Mouse (Mus musculus): ENCODE measurements around the gene Coq9.

DNA sequence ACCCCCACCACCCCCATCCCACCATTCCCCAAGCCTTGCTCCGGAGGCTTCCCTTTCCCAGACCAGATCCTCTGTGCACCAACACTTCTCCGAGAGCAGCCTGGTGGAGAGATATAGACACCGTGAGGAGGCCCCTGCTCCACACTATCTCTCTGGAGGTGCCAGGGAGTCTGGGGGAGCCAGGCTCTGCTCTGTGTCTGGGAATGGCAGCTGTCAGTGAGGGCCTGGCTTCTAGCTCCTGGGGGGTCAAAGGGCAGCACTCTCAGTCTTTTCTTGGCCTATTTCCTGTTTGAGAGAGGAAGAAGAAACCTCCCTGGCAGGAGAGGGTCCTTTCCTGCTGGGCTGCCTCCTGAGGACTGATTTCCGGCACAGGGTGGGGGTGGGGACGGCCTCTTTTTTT is 62.9 kb downstream of the Coq9 start:
- TF ChIP-seq CTCF (IDR thresholded peaks at IDR 0.05; ENCODE audit: insufficient read depth, low read length) (no peak), POLR2A (IDR thresholded peaks at IDR 0.05; ENCODE audit: borderline replicate concordance, extremely low read depth, low read depth, low read length) (no peak)
